Mouse (Mus musculus) kidney, adult 2 months (tissue): ENCODE data around the gene Gss. TPM values are rescaled to one million over a fixed set of nuclear protein-coding genes. Genes with fewer than 3 reads are reported as not detected.

Experiments
- DNase-seq: peaks from one replicate; pipeline ENCODE4 v3.0.0; 2021
- H3K27ac ChIP-seq: fragments of 200-500 bp; 2 replicates; pipeline ENCODE4 v1.5.1; 2012; ENCODE audit warnings: low read depth, low read length, control low read depth, inconsistent platforms; ENCODE audit not compliant: insufficient read depth
- H3K27me3 ChIP-seq: fragments of 200-500 bp; replicated peaks from 2 replicates; pipeline ENCODE4 v1.6.1; 2012; ENCODE audit warnings: mild to moderate bottlenecking, moderate library complexity, low read length, inconsistent platforms; ENCODE audit not compliant: control insufficient read depth, insufficient read depth
- H3K36me3 ChIP-seq: fragments of 200-500 bp; 2 replicates; pipeline ENCODE4 v1.6.1; 2012; ENCODE audit warnings: mild to moderate bottlenecking, moderate library complexity, low read length, inconsistent platforms; ENCODE audit not compliant: control insufficient read depth, insufficient read depth
- H3K4me1 ChIP-seq: fragments of 200-500 bp; 2 replicates; pipeline ENCODE4 v1.6.1; 2011; ENCODE audit warnings: low read length; ENCODE audit not compliant: control insufficient read depth, insufficient read depth
- H3K4me3 ChIP-seq: fragments of 200-500 bp; 2 replicates; pipeline ENCODE4 v1.5.1; 2011; ENCODE audit warnings: mild to moderate bottlenecking, low read depth, low read length, control low read depth; ENCODE audit not compliant: insufficient read depth
- CTCF ChIP-seq: fragments of 200-500 bp; conservative IDR thresholded peaks from 2 replicates; pipeline ENCODE4 v1.5.1; 2011; ENCODE audit warnings: low read depth, mild to moderate bottlenecking, control low read depth, low read length, moderate library complexity, mixed read lengths; ENCODE audit not compliant: insufficient read depth, insufficient read length
- POLR2A ChIP-seq: fragments of 200-500 bp; IDR thresholded peaks from one replicate; pipeline ENCODE4 v1.6.1; 2011; ENCODE audit warnings: low read depth, low read length, control low read depth
- WGBS: fragments of 180-500 bp; shearing (Covaris S2); methylation state at CpG from one replicate; pipeline ENCODE4 v1.1.7; 2018; 5-methylcytosine and 5-hydroxymethylcytosine counted together
- polyA plus RNA-seq: library from polyadenylated mRNA; depleted of rRNA; stranded (reverse); fragments of >200 nt; gene quantifications from 2 replicates; pipeline ENCODE4 v1.2.3, GENCODE M21; 2012

Gene Gss
- polyA plus RNA-seq, 1 experiment: 248 TPM

DNA sequence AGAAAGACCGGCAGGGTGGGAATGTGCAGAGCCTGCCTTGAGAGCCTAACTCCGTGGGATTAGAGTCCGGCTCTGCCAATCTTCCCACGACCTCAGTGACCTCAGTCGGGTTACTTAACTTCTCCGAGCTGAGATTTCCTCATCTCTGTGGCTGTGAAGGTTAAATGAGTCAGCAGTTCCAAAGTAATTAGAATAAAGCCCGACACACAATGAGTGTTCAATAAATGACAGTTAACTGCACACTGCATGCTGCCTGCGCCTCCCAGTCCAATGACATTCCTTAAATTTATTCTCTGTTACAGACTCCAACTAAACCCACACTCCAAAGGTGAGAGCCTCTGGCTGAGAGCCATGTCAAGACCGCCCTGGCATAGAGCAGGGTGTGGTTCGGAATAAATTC lies 7.1 kb downstream of the Gss start:
- WGBS: 35% methylated on average over 10 of the region's 10 CpGs
- peak; percentile 80 for DNase-seq
- TF ChIP-seq POLR2A (no peak), CTCF (no peak)
- Histone ChIP-seq H3K27me3 (no peaks in the 10 kb centered on the region), H3K4me3 (no peak overlapping the region), H3K36me3 (no peaks in the 10 kb centered on the region; the same call in 1 of the 2 replicates), H3K4me1 (peaks cover 37% of the 10 kb centered on the region; the same call in 1 of the 2 replicates), H3K27ac (peak overlapping the region; percentile 95)

GRCm38 (mm10) chr2:155585082-155585481 lies 7.5 kb downstream of the Gss start:
- no peak for DNase-seq
- Histone ChIP-seq H3K36me3 (no peaks in the 10 kb centered on the region; the same call in 1 of the 2 replicates), H3K4me3 (no peak overlapping the region), H3K27me3 (no peaks in the 10 kb centered on the region), H3K4me1 (peaks cover 33% of the 10 kb centered on the region; the same call in 1 of the 2 replicates), H3K27ac (peak overlapping the region; percentile 95)
- 55% methylated on average over 9 of the region's 9 CpGs for WGBS
- TF ChIP-seq POLR2A (no peak), CTCF (no peak)

- peak; percentile 86 for DNase-seq
- Histone ChIP-seq H3K4me3 (no peak overlapping the region), H3K27me3 (no peaks in the 10 kb centered on the region), H3K4me1 (peaks cover 26% of the 10 kb centered on the region; the same call in 1 of the 2 replicates), H3K27ac (peak overlapping the region; percentile 92), H3K36me3 (no peaks in the 10 kb centered on the region; the same call in 1 of the 2 replicates)
- TF ChIP-seq CTCF (peak; percentile 95), POLR2A (no peak)
- WGBS: 45% methylated on average over 5 of the region's 5 CpGs
Observed at GRCm38 (mm10) chr2:155583927-155584530, 8.6 kb downstream of the Gss start.

GRCm38 (mm10) chr2:155582996-155583395 lies 9.6 kb downstream of the Gss start:
- no peak for TF ChIP-seq CTCF
- DNase-seq: peak; percentile 71
- 73% methylated on average over 5 of the region's 5 CpGs for WGBS
- H3K36me3 ChIP-seq: no peaks in the 10 kb centered on the region; the same call in 1 of the 2 replicates
- H3K4me3 ChIP-seq: no peak overlapping the region
- no peaks in the 10 kb centered on the region for H3K27me3 ChIP-seq
- peaks cover 26% of the 10 kb centered on the region; the same call in 1 of the 2 replicates for H3K4me1 ChIP-seq
- peak overlapping the region; percentile 92 for H3K27ac ChIP-seq

GRCm38 (mm10) chr2:155582384-155582995 lies 10.1 kb downstream of the Gss start:
- H3K27ac ChIP-seq: peak overlapping the region; percentile 92
- H3K27me3 ChIP-seq: no peaks in the 10 kb centered on the region
- peaks cover 26% of the 10 kb centered on the region; the same call in 1 of the 2 replicates for H3K4me1 ChIP-seq
- 53% methylated on average over 4 of the region's 4 CpGs for WGBS
- TF ChIP-seq CTCF (no peak), POLR2A (no peak)
- no peak overlapping the region for H3K4me3 ChIP-seq
- DNase-seq: peak; percentile 78
- no peaks in the 10 kb centered on the region; the same call in 1 of the 2 replicates for H3K36me3 ChIP-seq

DNA sequence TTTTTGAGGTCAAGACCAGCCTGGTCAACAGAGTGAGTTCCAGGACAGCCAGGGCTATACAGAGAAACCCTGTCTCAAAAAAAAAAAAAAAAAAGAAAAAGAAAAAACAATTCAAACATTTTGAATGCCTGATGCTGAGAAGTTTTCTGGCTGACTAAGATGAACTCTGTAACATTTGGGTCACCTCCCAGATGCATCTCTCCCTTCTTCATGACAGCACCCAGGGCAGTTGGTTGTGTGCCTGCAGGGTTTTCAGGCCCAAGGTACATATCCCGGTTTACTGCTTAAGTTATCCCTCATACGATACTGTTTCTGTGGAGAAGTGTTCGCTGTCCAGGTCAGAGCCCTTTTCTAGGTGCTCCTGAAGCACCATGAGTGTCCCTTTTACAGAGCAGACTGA lies 12.3 kb downstream of the Gss start:
- Histone ChIP-seq H3K27me3 (no peaks in the 10 kb centered on the region), H3K36me3 (peaks cover 6% of the 10 kb centered on the region; the same call in 1 of the 2 replicates), H3K4me3 (no peak overlapping the region), H3K27ac (no peak overlapping the region), H3K4me1 (peaks cover 26% of the 10 kb centered on the region; the same call in 1 of the 2 replicates)
- DNase-seq: no peak
- 82% methylated on average over 3 of the region's 3 CpGs for WGBS
- TF ChIP-seq CTCF (no peak), POLR2A (no peak)

DNA sequence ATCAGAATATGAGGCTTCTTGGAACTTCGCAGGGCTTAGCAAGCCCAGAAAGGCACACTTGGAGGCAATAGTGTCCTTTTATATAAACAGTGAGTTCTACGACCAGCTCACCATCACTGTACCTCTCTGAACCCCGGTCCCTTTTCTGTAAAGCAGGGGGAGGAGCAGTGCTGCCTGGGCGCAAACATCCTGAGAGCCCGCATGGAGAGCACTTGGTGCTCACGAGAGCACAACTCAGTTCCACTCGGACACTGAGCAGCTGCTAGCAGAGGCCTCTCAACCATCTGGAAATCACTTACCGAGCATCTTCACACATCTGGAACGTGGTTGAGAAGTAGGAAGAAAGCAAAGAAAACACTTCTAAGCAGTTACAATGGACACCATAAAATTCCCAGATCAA lies 16.0 kb downstream of the Gss start:
- TF ChIP-seq POLR2A: no peak
- no peak for TF ChIP-seq CTCF
- Histone ChIP-seq H3K4me3 (no peak overlapping the region), H3K27ac (no peak overlapping the region; the same call in 1 of the 2 replicates), H3K4me1 (peaks cover 10% of the 10 kb centered on the region; the same call in 1 of the 2 replicates), H3K27me3 (no peaks in the 10 kb centered on the region), H3K36me3 (peaks cover 12% of the 10 kb centered on the region)
- DNase-seq: no peak
- 78% methylated on average over 9 of the region's 9 CpGs for WGBS
